ENCODE assay signal across 20 mouse cellular contexts in the genomic region with DNA sequence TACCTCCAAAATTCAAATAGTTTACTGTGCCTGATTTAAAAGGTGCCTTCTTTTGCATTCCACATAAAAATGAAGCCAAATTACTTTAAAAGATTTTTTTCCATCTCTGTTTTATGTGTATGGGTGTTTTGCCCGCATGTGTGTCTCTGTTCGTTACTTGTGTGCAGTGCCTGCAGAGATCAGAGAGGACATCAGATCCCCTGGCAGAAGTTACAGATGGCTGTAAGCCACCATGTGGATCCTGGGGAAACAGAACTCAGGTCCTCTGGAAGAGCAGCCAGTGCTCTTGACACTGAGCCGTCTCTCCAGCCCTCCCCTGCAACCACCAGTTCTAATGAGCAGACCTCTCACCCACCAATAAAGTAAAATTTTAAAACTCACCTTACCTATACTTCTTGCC.
"Had no signal": no experiment of that assay in that cellular context is flagged by ENCODE, and none has a peak within 500 bp of the region (broad histone marks: within the 10 kb centered on the region; RNA-seq: fewer than 3 reads in every experiment).

No protein-coding gene starts in this region.

- H3K4me3 ChIP-seq: heart, adult 2 months; heart, embryonic 12.5 days; hindbrain, embryonic 10.5 days; hindbrain, embryonic 12.5 days; intestine, embryonic 15.5 days; layer of hippocampus, adult 2 months; limb, embryonic 12.5 days; liver, embryonic 13.5 days; liver, embryonic 15.5 days had no signal

- DNase-seq: heart, adult 2 months; heart, postnatal 10 days; heart, postnatal 4 days; kidney, adult 18-20 months; kidney, adult 8-10 months; kidney, postnatal 10 days; kidney, postnatal 25 days; kidney, postnatal 4 days; layer of hippocampus, postnatal 36 days; left cerebral cortex, postnatal 4 days; liver; liver, embryonic 13.5 days had no signal

- H3K4me1 ChIP-seq: hindbrain, embryonic 12.5 days; limb, embryonic 12.5 days; liver, embryonic 13.5 days; liver, embryonic 15.5 days had no signal

- H3K27ac ChIP-seq: heart, adult 2 months; hindbrain, embryonic 10.5 days; hindbrain, embryonic 12.5 days; hindbrain, embryonic 14.5 days; intestine, embryonic 15.5 days; layer of hippocampus, adult 2 months; limb, embryonic 12.5 days; liver, embryonic 13.5 days; liver, embryonic 15.5 days had no signal

- H3K27me3 ChIP-seq: heart, embryonic 12.5 days; hindbrain, embryonic 12.5 days; intestine, embryonic 15.5 days; limb, embryonic 12.5 days; liver, embryonic 13.5 days; liver, embryonic 15.5 days had no signal

- H3K9me3 ChIP-seq: heart, embryonic 12.5 days; hindbrain, embryonic 10.5 days; hindbrain, embryonic 12.5 days; intestine, embryonic 15.5 days; limb, embryonic 12.5 days; liver, embryonic 13.5 days; liver, embryonic 15.5 days had no signal

- H3K36me3 ChIP-seq: heart, embryonic 12.5 days; hindbrain, embryonic 10.5 days; hindbrain, embryonic 12.5 days; intestine, embryonic 15.5 days; limb, embryonic 12.5 days; liver, embryonic 13.5 days; liver, embryonic 15.5 days had no signal
